Mouse (Mus musculus) heart, embryonic 11.5 days (tissue): ENCODE measurements around the gene Zc2hc1c. TPM values are rescaled to one million over a fixed set of nuclear protein-coding genes. Genes with fewer than 3 reads are reported as not detected.

Source experiments
- ATAC-seq: fragments of 200-750 bp; cut with Nextera tagmentation; replicated peaks from 2 replicates; pipeline ENCODE4 v1.8.0; 2017; ENCODE audit warnings: moderate library complexity; ENCODE audit not compliant: insufficient number of reproducible peaks, low FRiP score, low TSS enrichment
- H3K27ac ChIP-seq: fragments of 300-500 bp; sonication (generic); 2 replicates; pipeline ENCODE4 v1.5.1; 2014; ENCODE audit warnings: mild to moderate bottlenecking, low read depth, low read length
- H3K27me3 ChIP-seq: fragments of 300-500 bp; sonication (generic); 2 replicates; pipeline ENCODE4 v1.6.1; 2014; ENCODE audit warnings: mild to moderate bottlenecking, low read length, mixed read lengths; ENCODE audit not compliant: control insufficient read depth, insufficient read depth
- H3K36me3 ChIP-seq: fragments of 300-500 bp; sonication (generic); 2 replicates; pipeline ENCODE4 v1.6.1; 2014; ENCODE audit warnings: mild to moderate bottlenecking, low read length, moderate library complexity, mixed read lengths; ENCODE audit not compliant: control insufficient read depth, insufficient read depth
- H3K4me1 ChIP-seq: fragments of 300-500 bp; sonication (generic); 2 replicates; pipeline ENCODE4 v1.6.1; 2014; ENCODE audit warnings: low read length; ENCODE audit not compliant: control insufficient read depth, insufficient read depth
- H3K4me2 ChIP-seq: fragments of 300-500 bp; sonication (generic); 2 replicates; pipeline ENCODE4 v1.6.1; 2014; ENCODE audit warnings: mild to moderate bottlenecking, moderate library complexity
- H3K4me3 ChIP-seq: fragments of 300-500 bp; sonication (generic); 2 replicates; pipeline ENCODE4 v1.5.1; 2014; ENCODE audit warnings: low read depth, low read length
- H3K9ac ChIP-seq: fragments of 300-500 bp; sonication (generic); 2 replicates; pipeline ENCODE4 v1.6.1; 2014; ENCODE audit warnings: mild to moderate bottlenecking, low read depth, low read length, moderate library complexity
- H3K9me3 ChIP-seq: fragments of 300-500 bp; sonication (generic); replicated peaks from 2 replicates; pipeline ENCODE4 v1.6.1; 2016; ENCODE audit warnings: low read length; ENCODE audit not compliant: control insufficient read depth
- WGBS: fragments of 180-500 bp; shearing (Covaris S2); extraction: QIAGEN DNeasy Blood & Tissue Kit; methylation state at CpG from one replicate; pipeline ENCODE4 v1.1.7; 2014; ENCODE audit not compliant: insufficient replicate concordance; 5-methylcytosine and 5-hydroxymethylcytosine counted together
- polyA plus RNA-seq: library from polyadenylated mRNA; unstranded; fragments of >200 nt; fragmentation: Nextera tagmentation; extraction: Ambion mirVana; gene quantifications from 2 replicates; pipeline ENCODE4 v1.2.1, GENCODE M21; 2014

Gene Zc2hc1c
- polyA plus RNA-seq, 1 experiment from 2014 or later: 0.93 TPM

- Histone ChIP-seq H3K27me3 (no peaks in the 10 kb centered on the region), H3K4me1 (no peaks in the 10 kb centered on the region; the same call in 1 of the 2 replicates), H3K36me3 (no peaks in the 10 kb centered on the region), H3K9ac (no peak overlapping the region), H3K27ac (no peak overlapping the region), H3K4me2 (no peak overlapping the region), H3K4me3 (no peak overlapping the region), H3K9me3 (no peaks in the 10 kb centered on the region)
- 77% methylated on average over 3 of the region's 3 CpGs for WGBS
- ATAC-seq: no peak
These were observed 22.1 kb upstream of the Zc2hc1c start for GRCm38 (mm10) chr12:85266248-85266647.

GRCm38 (mm10) chr12:85269821-85270220 is 18.6 kb upstream of the Zc2hc1c start:
- no peaks in the 10 kb centered on the region for H3K36me3 ChIP-seq
- H3K27me3 ChIP-seq: no peaks in the 10 kb centered on the region
- no peaks in the 10 kb centered on the region for H3K9me3 ChIP-seq
- WGBS: 56% methylated on average over 3 of the region's 3 CpGs
- peak overlapping the region; percentile 56 for H3K4me3 ChIP-seq
- peak overlapping the region; percentile 84 for H3K9ac ChIP-seq
- no peak for ATAC-seq
- no peaks in the 10 kb centered on the region; the same call in 1 of the 2 replicates for H3K4me1 ChIP-seq
- H3K4me2 ChIP-seq: peak overlapping the region; percentile 66
- peak overlapping the region; percentile 70 for H3K27ac ChIP-seq

GRCm38 (mm10) chr12:85270319-85270718 is 18.1 kb upstream of the Zc2hc1c start, which contains the start of gene Mlh3:
Gene Mlh3 (minus strand): TSS chr12:85270599.
- Histone ChIP-seq H3K27ac (peak within 1 kb of the TSS; percentile 70), H3K4me1 (no peaks in the 10 kb centered on the region; the same call in 1 of the 2 replicates), H3K36me3 (no peaks in the 10 kb centered on the region), H3K27me3 (no peaks in the 10 kb centered on the region), H3K4me2 (peak within 1 kb of the TSS; percentile 66), H3K9ac (peak within 1 kb of the TSS; percentile 84), H3K4me3 (peak within 1 kb of the TSS; percentile 56), H3K9me3 (no peaks in the 10 kb centered on the region)
- peak; percentile 83 for ATAC-seq
- under 1% methylated on average over 35 of the region's 35 CpGs for WGBS

DNA sequence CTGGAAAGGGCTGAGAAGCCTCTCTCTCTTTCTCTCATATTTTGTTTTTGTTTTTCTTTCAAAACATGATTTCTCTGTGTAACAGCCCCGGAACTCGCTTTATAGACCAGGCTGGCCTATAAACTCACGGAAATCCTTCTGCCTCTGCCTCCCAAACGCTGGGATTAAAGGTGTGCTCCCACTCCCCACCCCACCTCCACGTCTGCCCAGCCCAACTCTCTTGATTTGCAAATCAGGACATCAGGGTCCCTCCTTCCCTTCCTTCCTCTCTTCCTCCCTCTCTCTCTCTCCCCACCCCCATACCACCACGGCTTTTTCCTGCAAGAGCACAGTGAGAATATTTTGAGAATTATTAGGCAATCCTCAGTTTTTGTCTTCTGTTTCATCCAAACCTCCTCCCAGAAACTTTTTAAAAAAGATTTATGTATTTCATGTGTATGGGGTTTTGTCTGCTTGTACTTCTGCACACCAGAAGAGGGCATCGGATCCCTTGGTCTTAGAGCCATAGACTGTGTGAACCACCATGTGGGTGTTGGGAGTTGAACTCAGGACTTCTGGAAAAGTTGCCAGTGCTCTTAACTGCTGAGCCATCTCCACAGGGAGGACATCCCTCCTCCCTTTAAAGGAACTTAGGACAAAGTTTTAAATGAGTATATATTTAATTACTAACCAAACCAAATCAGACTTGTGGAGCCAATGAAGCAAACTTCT is 17.1 kb upstream of the Zc2hc1c start:
- Histone ChIP-seq H3K36me3 (no peaks in the 10 kb centered on the region), H3K9ac (no peak overlapping the region), H3K4me1 (no peaks in the 10 kb centered on the region; the same call in 1 of the 2 replicates), H3K27ac (no peak overlapping the region), H3K9me3 (no peaks in the 10 kb centered on the region), H3K4me3 (no peak overlapping the region), H3K4me2 (no peak overlapping the region), H3K27me3 (no peaks in the 10 kb centered on the region)
- no peak for ATAC-seq
- 74% methylated on average over 7 of the region's 7 CpGs for WGBS

DNA sequence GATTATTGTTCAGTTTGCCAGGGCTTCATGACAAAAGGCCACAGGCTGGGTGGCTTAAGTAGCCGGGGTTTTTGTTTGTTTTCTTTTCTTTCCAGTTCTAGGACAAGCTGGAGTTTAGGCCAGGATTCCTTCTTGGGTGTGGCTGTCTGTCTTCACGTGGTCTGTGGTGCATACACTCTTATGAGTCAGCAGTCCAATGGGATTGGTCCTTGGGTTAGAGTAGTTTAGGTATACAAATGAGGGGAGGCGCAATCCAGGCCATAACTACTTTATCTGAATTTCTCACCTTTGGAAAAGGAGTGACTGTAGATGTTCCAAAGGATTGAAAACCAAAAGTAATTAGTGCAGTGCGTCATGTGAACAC is 16.6 kb upstream of the Zc2hc1c start:
- H3K4me3 ChIP-seq: no peak overlapping the region
- no peaks in the 10 kb centered on the region for H3K9me3 ChIP-seq
- no peaks in the 10 kb centered on the region for H3K36me3 ChIP-seq
- H3K9ac ChIP-seq: no peak overlapping the region
- ATAC-seq: no peak
- no peaks in the 10 kb centered on the region; the same call in 1 of the 2 replicates for H3K4me1 ChIP-seq
- 68% methylated on average over 4 of the region's 4 CpGs for WGBS
- H3K27me3 ChIP-seq: no peaks in the 10 kb centered on the region
- no peak overlapping the region for H3K4me2 ChIP-seq
- no peak overlapping the region for H3K27ac ChIP-seq

GRCm38 (mm10) chr12:85273508-85273907 is 14.9 kb upstream of the Zc2hc1c start:
- Histone ChIP-seq H3K9ac (no peak overlapping the region), H3K4me3 (no peak overlapping the region), H3K4me2 (no peak overlapping the region), H3K27ac (no peak overlapping the region), H3K36me3 (no peaks in the 10 kb centered on the region), H3K9me3 (no peaks in the 10 kb centered on the region), H3K4me1 (no peaks in the 10 kb centered on the region; the same call in 1 of the 2 replicates), H3K27me3 (no peaks in the 10 kb centered on the region)
- ATAC-seq: no peak
- WGBS: 52% methylated on average over 10 of the region's 10 CpGs

DNA sequence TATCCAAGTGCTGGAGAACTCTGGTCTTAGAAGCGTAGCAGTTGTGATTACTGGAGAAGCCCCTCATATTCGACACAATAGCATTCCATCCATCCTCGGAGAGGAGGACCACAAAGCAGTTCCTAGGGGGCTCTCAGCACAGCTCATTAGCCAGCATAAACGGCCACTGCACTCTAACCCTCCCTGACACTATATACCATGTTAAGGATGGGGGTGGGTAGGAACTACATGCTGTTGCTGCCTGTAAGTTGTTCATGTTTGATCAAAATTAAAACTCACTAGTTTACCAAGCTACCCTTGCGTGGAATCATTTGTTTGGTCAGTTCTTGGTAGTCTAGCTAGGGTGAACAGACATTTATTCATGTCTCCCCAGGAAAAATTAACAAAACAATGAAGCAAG is 12.1 kb upstream of the Zc2hc1c start:
- ATAC-seq: no peak
- Histone ChIP-seq H3K27ac (no peak overlapping the region), H3K4me2 (no peak overlapping the region), H3K9me3 (no peaks in the 10 kb centered on the region), H3K4me1 (no peaks in the 10 kb centered on the region), H3K9ac (no peak overlapping the region), H3K27me3 (no peaks in the 10 kb centered on the region), H3K4me3 (no peak overlapping the region), H3K36me3 (no peaks in the 10 kb centered on the region)
- 79% methylated on average over 5 of the region's 5 CpGs for WGBS

DNA sequence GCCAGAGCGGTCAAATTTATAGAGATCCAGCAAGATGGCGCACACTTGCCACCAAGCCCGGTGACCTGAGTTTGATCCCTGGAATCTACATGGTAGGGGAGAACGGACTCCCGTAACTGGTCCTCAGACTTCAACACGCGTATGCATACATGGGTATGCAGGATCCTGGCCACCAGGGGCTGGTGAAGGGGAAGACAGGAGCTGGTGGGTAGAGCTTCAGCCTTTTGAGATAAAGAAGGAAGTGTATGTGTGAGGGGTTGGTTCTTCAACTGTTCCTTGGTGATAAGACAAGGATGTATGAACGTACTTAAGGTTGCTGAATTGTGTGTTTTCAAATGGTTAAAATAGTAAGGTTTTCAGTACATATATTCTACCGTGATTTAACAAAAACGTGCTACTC is 9.5 kb upstream of the Zc2hc1c start:
- H3K9me3 ChIP-seq: no peaks in the 10 kb centered on the region
- no peak overlapping the region for H3K4me2 ChIP-seq
- WGBS: 89% methylated on average over 10 of the region's 10 CpGs
- no peak overlapping the region for H3K9ac ChIP-seq
- ATAC-seq: no peak
- no peaks in the 10 kb centered on the region for H3K4me1 ChIP-seq
- no peak overlapping the region for H3K4me3 ChIP-seq
- no peak overlapping the region for H3K27ac ChIP-seq
- H3K27me3 ChIP-seq: no peaks in the 10 kb centered on the region
- H3K36me3 ChIP-seq: no peaks in the 10 kb centered on the region
